Mouse (Mus musculus): ENCODE results near the gene Lepr.

GRCm38 (mm10) chr4:101707953-101708352 lies 9.3 kb upstream of the Lepr start:
- TF ChIP-seq POLR2A (IDR thresholded peaks at IDR 0.05; ENCODE audit: insufficient read length, low read depth) (no peak), TCF12 (IDR thresholded peaks at IDR 0.05; ENCODE audit: insufficient read depth, poor library complexity, severe bottlenecking) (no peak), E2F4 (IDR thresholded peaks at IDR 0.05; ENCODE audit: insufficient read depth) (no peak), MAX (IDR thresholded peaks at IDR 0.05; ENCODE audit: low read depth) (no peak), POLR2AphosphoS2 (IDR thresholded peaks at IDR 0.05; ENCODE audit: insufficient read length, low read depth) (no peak), USF1 (IDR thresholded peaks at IDR 0.05; ENCODE audit: low read depth) (no peak), TCF3 (IDR thresholded peaks at IDR 0.05; ENCODE audit: insufficient read length, low read depth) (no peak), MYOD1 (IDR thresholded peaks at IDR 0.05; ENCODE audit: control insufficient read depth in 1 of 3, insufficient read length in 2 of 3, low read depth in 2 of 3) (no peak), CEBPB (IDR thresholded peaks at IDR 0.05; ENCODE audit: insufficient read depth, poor library complexity, severe bottlenecking) (no peak), SRF (IDR thresholded peaks at IDR 0.05; ENCODE audit: control insufficient read depth, insufficient read length, low read depth) (no peak)
